Mouse (Mus musculus): ENCODE results near the gene Epor. TPM values are rescaled to one million over a fixed set of nuclear protein-coding genes. Genes with fewer than 3 reads are reported as not detected.

Epor gene
- total and polyA plus RNA-seq, 3 experiments = 1.1 to 2.5 (median 1.4) TPM

DNA sequence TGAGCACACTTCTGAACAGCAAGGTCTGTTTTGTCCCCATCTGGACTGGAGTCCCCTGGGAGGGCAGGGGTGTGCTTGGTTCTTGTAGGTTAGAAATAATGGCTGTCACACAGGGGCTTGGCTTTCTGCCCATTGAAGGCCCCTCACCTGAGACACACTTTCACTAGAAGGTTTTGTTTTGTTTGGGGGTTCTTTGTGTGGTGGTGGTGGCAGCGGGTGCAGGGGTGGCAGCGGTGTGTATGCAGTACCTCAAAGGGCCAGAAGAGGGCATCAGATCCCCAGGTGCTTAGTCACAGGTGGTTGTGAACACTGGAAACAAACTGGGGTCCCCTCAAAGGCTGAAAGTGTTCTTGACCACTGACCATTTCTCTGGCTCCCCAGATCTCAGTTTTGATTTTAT, 14.7 kb upstream of the Epor start:
- 43% methylated on average over 2 of the region's 2 CpGs for WGBS
- peak in 1 of 2 experiments; percentile 68 for DNase-seq
- intact Hi-C loops (cut with DNase I) = loop anchor here (2.0 kb wide), 1 partner anchor 165 kb away; no protein-coding TSS in a partner anchor
- Histone ChIP-seq H3K79me2 (replicated peaks; ENCODE audit: control insufficient read depth, insufficient read depth, low read length) (no peaks in the 10 kb centered on the region), H3K27ac (no peak overlapping the region), H3K27me3 (ENCODE audit: control insufficient read depth, insufficient read depth, low read length) (no peaks in the 10 kb centered on the region), H3K9ac (ENCODE audit: low read depth, low read length) (no peak overlapping the region), H3K4me3 (no peak overlapping the region), H3K36me3 (ENCODE audit: control insufficient read depth, insufficient read depth, low read length) (no peaks in the 10 kb centered on the region), H3K4me1 (ENCODE audit: control insufficient read depth, insufficient read depth, low read length) (no peaks in the 10 kb centered on the region)
- TF ChIP-seq POLR2A (IDR thresholded peaks at IDR 0.05; ENCODE audit: insufficient read depth, low read depth, low read length) (no peak), EP300 (IDR thresholded peaks at IDR 0.05; ENCODE audit: insufficient read depth, low read depth, low read length) (no peak), CTCF (IDR thresholded peaks at IDR 0.05) (peak; percentile 81)

DNA sequence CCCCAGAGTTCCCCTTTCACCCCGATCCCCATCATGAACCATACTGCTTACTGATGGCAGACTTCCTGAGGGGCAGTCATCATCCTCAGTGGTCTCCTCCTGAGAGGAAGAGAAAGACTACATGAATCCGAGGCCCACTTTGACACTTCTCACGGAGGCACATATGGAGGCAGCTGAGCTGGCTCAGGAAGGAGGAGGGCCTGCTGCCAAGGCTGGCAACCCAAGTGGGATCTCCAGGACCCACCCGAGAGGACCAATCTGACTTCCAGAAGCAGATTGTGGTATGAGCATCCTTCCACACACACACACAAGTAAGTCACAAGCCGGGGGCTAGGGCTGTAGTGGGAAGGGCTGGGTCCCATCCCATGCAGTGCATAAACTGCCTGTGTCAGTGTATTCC, 14.0 kb upstream of the Epor start:
- intact Hi-C loops (cut with DNase I) = no loop called here

DNA sequence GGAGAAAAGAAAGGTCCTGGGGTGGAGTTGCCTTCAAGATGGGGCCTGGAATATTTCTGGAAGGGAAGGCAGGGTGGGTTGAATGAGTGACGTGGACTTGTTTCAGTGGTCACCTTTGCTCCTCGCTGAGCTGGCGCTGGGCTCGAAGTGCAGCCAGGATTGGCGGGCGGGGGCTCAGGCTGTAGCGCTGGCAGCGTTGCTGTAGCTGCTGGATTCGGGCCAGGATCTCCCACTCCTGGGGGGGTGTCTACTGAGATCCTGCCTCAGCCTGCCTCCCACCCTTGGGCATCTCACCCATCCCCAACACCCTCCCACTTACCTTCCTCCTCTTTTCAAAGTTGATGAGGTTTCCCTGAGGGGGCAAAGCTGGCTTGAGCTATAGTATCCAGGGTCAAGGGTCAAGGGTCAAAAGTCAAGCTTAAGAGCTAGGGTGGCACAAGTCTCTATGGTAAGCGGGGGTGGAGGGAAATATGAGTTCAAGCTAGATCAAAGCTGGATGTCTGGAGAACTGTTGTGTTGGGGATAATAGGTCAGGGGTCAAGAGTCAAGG, 13.4 kb upstream of the Epor start:
- no peaks in the 10 kb centered on the region for H3K36me3 ChIP-seq (ENCODE audit: control insufficient read depth, insufficient read depth, low read length)
- no peaks in the 10 kb centered on the region for H3K79me2 ChIP-seq (replicated peaks; ENCODE audit: control insufficient read depth, insufficient read depth, low read length)
- DNase-seq = no peak
- TF ChIP-seq POLR2A (IDR thresholded peaks at IDR 0.05; ENCODE audit: insufficient read depth, low read depth, low read length) (no peak), EP300 (IDR thresholded peaks at IDR 0.05; ENCODE audit: insufficient read depth, low read depth, low read length) (no peak), CTCF (IDR thresholded peaks at IDR 0.05) (no peak)
- H3K27ac ChIP-seq = no peak overlapping the region
- no peak overlapping the region for H3K9ac ChIP-seq (ENCODE audit: low read depth, low read length)
- WGBS = 80% methylated on average over 10 of the region's 10 CpGs
- intact Hi-C loops (cut with DNase I) = no loop called here
- no peaks in the 10 kb centered on the region for H3K4me1 ChIP-seq (ENCODE audit: control insufficient read depth, insufficient read depth, low read length)
- H3K27me3 ChIP-seq (ENCODE audit: control insufficient read depth, insufficient read depth, low read length) = no peaks in the 10 kb centered on the region
- H3K4me3 ChIP-seq = no peak overlapping the region

More for the DNA sequence above, 14.0 kb upstream of the Epor start:
- Histone ChIP-seq H3K4me3 (no peak overlapping the region), H3K27ac (no peak overlapping the region), H3K4me1 (ENCODE audit: control insufficient read depth, insufficient read depth, low read length) (no peaks in the 10 kb centered on the region), H3K79me2 (replicated peaks; ENCODE audit: control insufficient read depth, insufficient read depth, low read length) (no peaks in the 10 kb centered on the region), H3K9ac (ENCODE audit: low read depth, low read length) (no peak overlapping the region), H3K27me3 (ENCODE audit: control insufficient read depth, insufficient read depth, low read length) (no peaks in the 10 kb centered on the region), H3K36me3 (ENCODE audit: control insufficient read depth, insufficient read depth, low read length) (no peaks in the 10 kb centered on the region)
- no peak for TF ChIP-seq CTCF (IDR thresholded peaks at IDR 0.05)
- no peak for TF ChIP-seq EP300 (IDR thresholded peaks at IDR 0.05; ENCODE audit: insufficient read depth, low read depth, low read length)
- TF ChIP-seq POLR2A (IDR thresholded peaks at IDR 0.05; ENCODE audit: insufficient read depth, low read depth, low read length) = no peak
- 72% methylated on average over 5 of the region's 5 CpGs for WGBS
- no peak for DNase-seq

DNA sequence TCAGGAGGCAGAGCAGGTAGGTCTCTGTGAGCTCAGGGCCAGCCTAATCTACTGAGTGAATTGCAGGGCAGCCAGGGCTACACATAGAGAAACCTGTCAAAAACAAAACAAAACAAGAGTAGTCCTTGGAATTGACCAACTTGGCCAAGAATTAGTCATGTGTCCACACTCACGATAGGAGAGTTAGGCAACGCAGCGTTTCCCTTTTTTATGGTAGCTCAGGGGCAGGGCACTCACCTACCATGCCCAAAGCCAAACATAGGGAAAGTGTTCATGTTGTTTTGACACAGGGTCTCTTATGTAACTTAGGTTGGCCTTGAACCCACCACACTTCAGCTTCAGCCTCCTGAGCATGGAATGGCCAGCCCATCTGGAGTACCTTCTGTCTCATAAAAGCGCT, 6.0 kb upstream of the Epor start:
- Histone ChIP-seq H3K27ac (no peak overlapping the region), H3K79me2 (replicated peaks; ENCODE audit: control insufficient read depth, insufficient read depth, low read length) (no peaks in the 10 kb centered on the region), H3K9ac (ENCODE audit: low read depth, low read length) (no peak overlapping the region), H3K4me1 (ENCODE audit: control insufficient read depth, insufficient read depth, low read length) (no peaks in the 10 kb centered on the region), H3K27me3 (ENCODE audit: control insufficient read depth, insufficient read depth, low read length) (no peaks in the 10 kb centered on the region), H3K4me3 (no peak overlapping the region), H3K36me3 (ENCODE audit: control insufficient read depth, insufficient read depth, low read length) (no peaks in the 10 kb centered on the region)
- intact Hi-C loops (cut with DNase I) = no loop called here
- DNase-seq = no peak
- WGBS = 87% methylated on average over 4 of the region's 4 CpGs
- TF ChIP-seq POLR2A (IDR thresholded peaks at IDR 0.05; ENCODE audit: insufficient read depth, low read depth, low read length) = no peak
- TF ChIP-seq EP300 (IDR thresholded peaks at IDR 0.05; ENCODE audit: insufficient read depth, low read depth, low read length) = no peak
- no peak for TF ChIP-seq CTCF (IDR thresholded peaks at IDR 0.05)

- intact Hi-C loops (cut with DNase I) = no loop called here
- Histone ChIP-seq H3K36me3 (ENCODE audit: control insufficient read depth, insufficient read depth, low read length) (no peaks in the 10 kb centered on the region), H3K27ac (no peak overlapping the region), H3K27me3 (ENCODE audit: control insufficient read depth, insufficient read depth, low read length) (no peaks in the 10 kb centered on the region), H3K9ac (ENCODE audit: low read depth, low read length) (no peak overlapping the region), H3K4me3 (no peak overlapping the region), H3K4me1 (ENCODE audit: control insufficient read depth, insufficient read depth, low read length) (no peaks in the 10 kb centered on the region), H3K79me2 (replicated peaks; ENCODE audit: control insufficient read depth, insufficient read depth, low read length) (no peaks in the 10 kb centered on the region)
- no peak for DNase-seq
- TF ChIP-seq CTCF (IDR thresholded peaks at IDR 0.05) (no peak), POLR2A (IDR thresholded peaks at IDR 0.05; ENCODE audit: insufficient read depth, low read depth, low read length) (no peak), EP300 (IDR thresholded peaks at IDR 0.05; ENCODE audit: insufficient read depth, low read depth, low read length) (no peak)
- WGBS = 33% methylated on average over 6 of the region's 6 CpGs
Measured at GRCm38 (mm10) chr9:21968883-21969282, 5.6 kb upstream of the Epor start.

DNA sequence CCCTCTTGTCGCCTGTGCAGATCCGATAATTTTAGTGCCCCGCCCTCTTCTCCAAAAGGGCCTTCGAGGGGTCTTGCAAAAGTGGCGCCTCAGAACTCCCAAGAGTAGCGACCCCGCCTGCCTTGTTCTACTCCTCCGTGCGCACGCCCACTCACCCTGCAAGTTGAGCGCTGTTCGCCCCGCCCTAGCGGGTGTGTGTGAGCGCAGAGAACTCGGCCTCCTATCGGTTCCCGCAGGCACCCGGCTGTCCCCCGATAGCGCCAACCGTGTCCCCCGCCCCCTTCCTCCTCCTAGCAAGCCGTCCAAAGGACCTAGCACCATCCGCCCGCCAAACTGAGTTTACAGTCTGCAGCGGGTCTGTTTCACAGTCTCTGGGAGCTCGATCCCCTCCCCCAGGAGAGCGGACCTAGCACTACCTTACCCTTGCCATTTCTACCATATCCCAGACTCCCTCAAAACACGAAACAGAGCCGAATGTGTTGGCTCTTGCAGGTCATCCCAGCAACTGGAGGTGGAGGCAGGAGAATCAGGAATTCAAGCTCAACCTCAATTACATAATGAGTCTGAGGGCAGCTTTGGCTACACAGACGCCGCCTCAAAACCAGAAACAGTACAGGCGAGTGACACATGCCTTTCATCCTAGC, 768 bp downstream of the Epor start:
- H3K36me3 ChIP-seq (ENCODE audit: control insufficient read depth, insufficient read depth, low read length) = no peaks in the 10 kb centered on the region
- H3K27me3 ChIP-seq (ENCODE audit: control insufficient read depth, insufficient read depth, low read length) = no peaks in the 10 kb centered on the region
- intact Hi-C loops (cut with DNase I) = no loop called here
- H3K4me1 ChIP-seq (ENCODE audit: control insufficient read depth, insufficient read depth, low read length) = no peaks in the 10 kb centered on the region; the same call in 1 of the 2 replicates
- peak overlapping the region; percentile 24; the same call in 1 of the 2 replicates for H3K27ac ChIP-seq
- H3K79me2 ChIP-seq (replicated peaks; ENCODE audit: control insufficient read depth, insufficient read depth, low read length) = no peaks in the 10 kb centered on the region
- TF ChIP-seq EP300 (IDR thresholded peaks at IDR 0.05; ENCODE audit: insufficient read depth, low read depth, low read length) (no peak), POLR2A (IDR thresholded peaks at IDR 0.05; ENCODE audit: insufficient read depth, low read depth, low read length) (no peak), CTCF (IDR thresholded peaks at IDR 0.05) (peak; percentile 50)
- WGBS = 2% methylated on average over 34 of the region's 34 CpGs
- H3K9ac ChIP-seq (ENCODE audit: low read depth, low read length) = peak overlapping the region; percentile 50
- peak overlapping the region; percentile 55 for H3K4me3 ChIP-seq
- DNase-seq = peak; percentile 71 to 74
